Mouse (Mus musculus) neural tube, embryonic 13.5 days (tissue): ENCODE data around the gene Btnl4. TPM values are rescaled to one million over a fixed set of nuclear protein-coding genes. Genes with fewer than 3 reads are reported as not detected.
"Not testable (repeated sequence)": the region's sequence is repeated elsewhere in the genome, so short reads cannot be mapped to it uniquely, and the experiment has no call there.

Experiments
- ATAC-seq: fragments of 200-750 bp; cut with Nextera tagmentation; 2 replicates; pipeline ENCODE4 v1.8.0; 2017; ENCODE audit warnings: low read depth, mild to moderate bottlenecking, moderate TSS enrichment, moderate library complexity
- H3K27ac ChIP-seq: fragments of 300-500 bp; sonication (generic); replicated peaks from 2 replicates; pipeline ENCODE4 v1.5.1; 2015; ENCODE audit warnings: moderate library complexity, mild to moderate bottlenecking, inconsistent platforms
- H3K27me3 ChIP-seq: fragments of 300-500 bp; sonication (generic); 2 replicates; pipeline ENCODE4 v1.6.1; 2015; ENCODE audit warnings: mild to moderate bottlenecking, inconsistent platforms
- H3K36me3 ChIP-seq: fragments of 300-500 bp; sonication (generic); 2 replicates; pipeline ENCODE4 v1.6.1; 2015; ENCODE audit warnings: mild to moderate bottlenecking, inconsistent platforms
- H3K4me1 ChIP-seq: fragments of 300-500 bp; sonication (generic); replicated peaks from 2 replicates; pipeline ENCODE4 v1.6.1; 2015; ENCODE audit warnings: inconsistent platforms
- H3K4me2 ChIP-seq: fragments of 300-500 bp; sonication (generic); 2 replicates; pipeline ENCODE4 v1.6.1; 2015; ENCODE audit warnings: inconsistent platforms, mild to moderate bottlenecking, moderate library complexity
- H3K4me3 ChIP-seq: fragments of 300-500 bp; sonication (generic); 2 replicates; pipeline ENCODE4 v1.5.1; 2015; ENCODE audit warnings: mild to moderate bottlenecking, inconsistent platforms
- H3K9ac ChIP-seq: fragments of 300-500 bp; sonication (generic); 2 replicates; pipeline ENCODE4 v1.6.1; 2015; ENCODE audit warnings: moderate library complexity, mild to moderate bottlenecking, inconsistent platforms
- H3K9me3 ChIP-seq: fragments of 300-500 bp; sonication (generic); 2 replicates; pipeline ENCODE4 v1.6.1; 2016; ENCODE audit warnings: inconsistent platforms
- WGBS: fragments of 180-500 bp; shearing (Covaris S2); methylation state at CpG from one replicate; pipeline ENCODE4 v1.1.7; 2015; 5-methylcytosine and 5-hydroxymethylcytosine counted together
- polyA plus RNA-seq: library from polyadenylated mRNA; unstranded; fragments of >200 nt; fragmentation: Nextera tagmentation; extraction: Ambion mirVana; gene quantifications from 2 replicates; pipeline ENCODE4 v1.2.1, GENCODE M21; 2015

Btnl4 gene
- not detected in 2 replicates for polyA plus RNA-seq

GRCm38 (mm10) chr17:34477238-34478013, at the start of gene Btnl4:
Gene Btnl4, minus strand, starts transcription at chr17:34477318.
- H3K4me2 ChIP-seq, H3K27me3 ChIP-seq, ATAC-seq, H3K27ac ChIP-seq, H3K4me3 ChIP-seq, H3K36me3 ChIP-seq, H3K9ac ChIP-seq, H3K9me3 ChIP-seq, H3K4me1 ChIP-seq: not testable (repeated sequence)
- WGBS = 91% methylated on average over 5 of the region's 5 CpGs

DNA sequence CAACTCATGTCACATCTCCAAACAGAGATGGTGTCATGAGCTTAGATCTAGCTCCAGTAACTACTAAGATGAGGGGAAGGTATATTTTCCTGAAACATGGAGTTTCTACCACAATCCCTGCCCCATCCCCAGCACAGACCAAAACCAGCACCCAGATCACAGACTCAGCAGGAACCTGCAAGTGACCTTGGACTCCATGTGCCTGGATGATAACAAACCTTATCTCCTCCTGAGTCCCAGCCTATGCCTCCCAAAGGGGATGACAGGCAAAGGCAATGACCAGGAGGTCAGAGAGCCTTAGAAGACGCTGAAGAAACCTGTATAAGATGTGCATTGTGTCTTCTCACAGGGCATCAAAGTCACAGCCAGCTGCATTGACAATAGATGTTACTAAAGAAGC, 41.9 kb upstream of the Btnl4 start:
- Histone ChIP-seq H3K4me3 (no peak overlapping the region), H3K9me3 (0 out of 2 replicates have a peak, but pooled peaks cover 3% of the 10 kb centered on the region), H3K9ac (no peak overlapping the region), H3K27me3 (no peaks in the 10 kb centered on the region), H3K27ac (no peak overlapping the region), H3K4me2 (no peak overlapping the region), H3K4me1 (no peaks in the 10 kb centered on the region), H3K36me3 (no peaks in the 10 kb centered on the region)
- no peak for ATAC-seq
- 63% methylated on average over 1 of the region's 1 CpGs for WGBS

GRCm38 (mm10) chr17:34518571-34518970, 41.5 kb upstream of the Btnl4 start:
- H3K4me3 ChIP-seq = not testable (repeated sequence)

GRCm38 (mm10) chr17:34517795-34518194, 40.7 kb upstream of the Btnl4 start:
- Histone ChIP-seq H3K4me3 (no peak overlapping the region), H3K4me1 (no peaks in the 10 kb centered on the region), H3K36me3 (no peaks in the 10 kb centered on the region), H3K4me2 (no peak overlapping the region), H3K9ac (no peak overlapping the region), H3K9me3 (0 out of 2 replicates have a peak, but pooled peaks cover 3% of the 10 kb centered on the region), H3K27ac (no peak overlapping the region), H3K27me3 (no peaks in the 10 kb centered on the region)
- WGBS = 86% methylated on average over 4 of the region's 4 CpGs
- ATAC-seq = no peak

More at GRCm38 (mm10) chr17:34518571-34518970, 41.5 kb upstream of the Btnl4 start:
- H3K9ac ChIP-seq, H3K27ac ChIP-seq, H3K36me3 ChIP-seq, H3K27me3 ChIP-seq, ATAC-seq, H3K9me3 ChIP-seq, H3K4me2 ChIP-seq, H3K4me1 ChIP-seq: not testable (repeated sequence)
- WGBS = 75% methylated on average over 3 of the region's 3 CpGs

GRCm38 (mm10) chr17:34517252-34517651, 40.1 kb upstream of the Btnl4 start, which contains the start of gene Btnl6:
Gene Btnl6, minus strand, starts transcription at chr17:34517352.
- WGBS = 92% methylated on average over 4 of the region's 4 CpGs
- H3K4me1 ChIP-seq = no peaks in the 10 kb centered on the region
- H3K9ac ChIP-seq = no peak within 1 kb of the TSS
- no peak within 1 kb of the TSS for H3K27ac ChIP-seq
- H3K4me2 ChIP-seq = no peak within 1 kb of the TSS
- ATAC-seq = no peak
- no peak within 1 kb of the TSS for H3K4me3 ChIP-seq
- no peaks in the 10 kb centered on the region for H3K36me3 ChIP-seq
- 0 out of 2 replicates have a peak, but pooled peaks cover 3% of the 10 kb centered on the region for H3K9me3 ChIP-seq
- no peaks in the 10 kb centered on the region for H3K27me3 ChIP-seq

DNA sequence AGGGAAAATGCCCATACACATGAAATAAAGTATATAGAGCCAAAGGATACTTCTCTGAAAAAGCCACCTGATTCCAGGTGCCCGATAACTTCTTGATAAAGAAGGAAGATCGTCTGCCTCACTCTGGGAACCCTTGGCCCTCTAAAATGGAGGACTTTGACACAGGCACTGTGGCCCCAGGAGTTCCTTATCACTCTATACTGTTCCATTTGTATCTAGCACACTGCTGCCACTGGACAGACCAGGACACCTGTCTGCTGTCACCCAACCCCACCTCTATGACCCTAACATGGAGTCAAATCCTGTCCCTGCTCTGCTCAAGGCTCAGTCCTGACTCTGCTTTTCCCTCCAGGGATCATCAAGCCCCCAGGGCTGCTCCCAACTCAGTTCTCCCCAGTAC, 39.4 kb upstream of the Btnl4 start:
- H3K4me1 ChIP-seq = no peaks in the 10 kb centered on the region
- no peak for ATAC-seq
- H3K36me3 ChIP-seq = no peaks in the 10 kb centered on the region
- no peak overlapping the region for H3K27ac ChIP-seq
- no peak overlapping the region for H3K9ac ChIP-seq
- no peak overlapping the region for H3K4me3 ChIP-seq
- H3K9me3 ChIP-seq = no peaks in the 10 kb centered on the region
- H3K27me3 ChIP-seq = no peaks in the 10 kb centered on the region
- WGBS = 84% methylated on average over 2 of the region's 2 CpGs
- no peak overlapping the region for H3K4me2 ChIP-seq

- H3K9me3 ChIP-seq, H3K36me3 ChIP-seq, H3K4me2 ChIP-seq, H3K27me3 ChIP-seq, H3K4me1 ChIP-seq, H3K9ac ChIP-seq, ATAC-seq, H3K27ac ChIP-seq, H3K4me3 ChIP-seq: not testable (repeated sequence)
- 68% methylated on average over 1 of the region's 1 CpGs for WGBS
Observed at GRCm38 (mm10) chr17:34511723-34512122, 34.6 kb upstream of the Btnl4 start.

DNA sequence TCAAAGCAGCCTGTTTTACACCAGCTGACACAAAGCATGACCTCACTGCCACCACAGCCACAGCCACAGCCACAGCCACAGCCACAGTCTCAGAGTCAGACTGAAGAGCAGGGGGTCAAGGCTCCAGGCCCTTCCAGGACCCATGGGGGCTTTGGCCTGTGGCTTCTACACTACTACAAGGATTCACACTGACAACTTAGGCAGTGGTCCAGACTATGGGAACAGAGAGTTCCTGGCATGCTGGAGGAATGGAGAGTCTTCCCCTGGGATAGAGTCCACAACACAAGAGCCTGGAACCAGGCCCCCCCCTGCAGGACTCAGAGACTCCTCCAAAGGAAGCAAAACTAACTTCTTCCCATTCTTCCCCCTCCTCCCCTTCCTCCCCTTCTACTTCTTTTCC, 30.5 kb upstream of the Btnl4 start:
- Histone ChIP-seq H3K36me3 (no peaks in the 10 kb centered on the region), H3K9me3 (no peaks in the 10 kb centered on the region), H3K27ac (no peak overlapping the region), H3K4me3 (no peak overlapping the region), H3K4me2 (no peak overlapping the region), H3K27me3 (no peaks in the 10 kb centered on the region), H3K4me1 (no peaks in the 10 kb centered on the region), H3K9ac (no peak overlapping the region)
- no peak for ATAC-seq

DNA sequence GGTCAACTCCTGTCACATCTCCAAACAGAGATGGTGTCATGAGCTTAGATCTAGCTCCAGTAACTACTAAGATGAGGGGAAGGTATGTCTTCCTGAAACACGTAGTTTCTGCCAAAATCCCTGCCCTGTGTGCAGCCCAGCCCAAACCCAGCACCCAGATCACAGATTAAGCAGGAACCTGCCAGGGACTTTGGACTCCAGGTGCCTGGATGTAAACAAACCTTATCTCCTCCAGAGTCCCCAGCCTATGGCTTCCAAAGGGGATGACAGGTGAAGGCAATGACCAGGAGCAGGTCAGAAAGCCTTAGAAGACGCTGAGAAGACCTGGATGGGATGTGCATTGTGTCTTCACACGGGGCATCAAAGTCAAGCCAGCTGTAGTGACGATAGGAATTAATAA, 20.6 kb upstream of the Btnl4 start:
- not testable (repeated sequence) for H3K27ac ChIP-seq, H3K9ac ChIP-seq, H3K9me3 ChIP-seq, H3K36me3 ChIP-seq, H3K4me1 ChIP-seq, H3K4me3 ChIP-seq, ATAC-seq, H3K4me2 ChIP-seq, H3K27me3 ChIP-seq
- WGBS = 91% methylated on average over 4 of the region's 4 CpGs

DNA sequence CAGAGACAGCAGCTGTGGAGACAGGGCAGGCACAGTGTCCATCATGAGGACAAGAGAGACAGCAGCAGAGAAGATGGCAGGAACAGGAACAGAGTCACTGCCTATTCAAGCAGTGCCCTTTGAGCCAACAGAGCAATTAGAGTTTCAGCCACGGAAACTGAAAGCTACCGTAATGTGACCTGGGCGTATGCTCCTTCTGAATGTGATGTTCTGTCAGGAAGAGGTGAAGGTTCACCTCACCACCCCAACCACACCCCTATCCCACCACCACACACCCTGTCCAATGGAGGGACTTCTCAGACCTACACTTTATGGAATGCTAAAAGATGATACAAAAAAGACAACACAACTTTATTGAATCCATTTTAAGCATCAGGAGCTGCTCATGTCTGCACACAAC, 20.2 kb upstream of the Btnl4 start:
- WGBS = 83% methylated on average over 3 of the region's 3 CpGs
- not testable (repeated sequence) for ATAC-seq

DNA sequence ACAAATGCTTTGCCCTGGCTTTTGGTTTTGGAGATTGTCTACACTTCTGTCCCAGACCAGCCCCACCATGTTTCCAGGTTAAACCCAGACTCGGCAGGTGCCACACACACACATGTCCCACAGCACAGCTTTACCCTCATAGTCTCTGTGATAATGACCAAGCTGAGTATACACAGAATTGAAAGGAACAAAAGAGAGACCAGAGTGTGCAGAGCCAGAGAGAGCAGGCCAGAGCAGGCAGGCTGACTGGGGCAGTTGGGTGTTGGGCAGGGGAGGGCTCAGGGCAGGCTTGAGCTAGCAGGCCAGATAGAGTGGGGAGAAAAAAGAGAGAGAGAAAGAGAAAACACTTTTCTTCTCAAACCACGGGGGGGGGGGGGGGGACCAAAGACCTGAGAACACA, 19.4 kb upstream of the Btnl4 start:
- ATAC-seq = no peak
- no peak overlapping the region for H3K9ac ChIP-seq
- no peak overlapping the region for H3K4me3 ChIP-seq
- no peak overlapping the region for H3K27ac ChIP-seq
- no peaks in the 10 kb centered on the region for H3K4me1 ChIP-seq
- H3K4me2 ChIP-seq = no peak overlapping the region
- no peaks in the 10 kb centered on the region for H3K36me3 ChIP-seq
- H3K9me3 ChIP-seq = no peaks in the 10 kb centered on the region
- WGBS = 91% methylated on average over 1 of the region's 2 CpGs
- no peaks in the 10 kb centered on the region for H3K27me3 ChIP-seq

More for the DNA sequence above, 20.2 kb upstream of the Btnl4 start:
- not testable (repeated sequence) for H3K4me3 ChIP-seq, H3K9me3 ChIP-seq, H3K4me2 ChIP-seq, H3K27me3 ChIP-seq, H3K27ac ChIP-seq, H3K9ac ChIP-seq, H3K36me3 ChIP-seq, H3K4me1 ChIP-seq

DNA sequence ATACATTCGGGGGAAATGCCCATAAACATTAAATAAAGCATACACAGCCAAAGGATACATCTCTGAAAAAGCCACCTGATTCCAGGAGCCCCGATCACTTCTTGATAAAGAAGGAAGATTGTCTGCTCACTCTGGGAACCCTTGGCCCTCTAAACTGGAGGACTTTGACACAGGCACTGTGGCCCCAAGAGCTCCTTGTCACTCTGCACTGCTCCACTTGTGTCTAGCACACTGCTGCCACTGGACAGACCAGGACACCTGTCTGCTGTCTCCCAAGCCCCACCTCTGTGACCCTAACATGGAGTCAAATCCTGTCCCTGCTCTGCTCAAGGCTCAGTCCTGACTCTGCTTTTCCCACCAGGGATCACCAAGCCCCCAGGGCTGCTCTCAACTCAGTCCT, 18.0 kb upstream of the Btnl4 start:
- WGBS = 92% methylated on average over 2 of the region's 2 CpGs
- H3K27me3 ChIP-seq, H3K9me3 ChIP-seq, ATAC-seq, H3K9ac ChIP-seq, H3K4me1 ChIP-seq, H3K4me3 ChIP-seq, H3K36me3 ChIP-seq, H3K4me2 ChIP-seq, H3K27ac ChIP-seq: not testable (repeated sequence)

GRCm38 (mm10) chr17:34492796-34493195, 15.7 kb upstream of the Btnl4 start:
- ATAC-seq = no peak
- Histone ChIP-seq H3K9ac (no peak overlapping the region), H3K4me3 (no peak overlapping the region), H3K4me2 (no peak overlapping the region), H3K9me3 (no peaks in the 10 kb centered on the region), H3K36me3 (no peaks in the 10 kb centered on the region), H3K4me1 (no peaks in the 10 kb centered on the region), H3K27me3 (no peaks in the 10 kb centered on the region), H3K27ac (no peak overlapping the region)
